Mouse (Mus musculus) spleen, adult 10 weeks (tissue): ENCODE results near the gene Klk8. TPM values are rescaled to one million over a fixed set of nuclear protein-coding genes. Genes with fewer than 3 reads are reported as not detected.

Source experiments
- polyA plus RNA-seq: library from polyadenylated mRNA; stranded (reverse); fragments of 350-450 nt; fragmentation: Illumina TruSeq; extraction: RNeasy Lipid Tissue Mini Kit (QIAGEN cat#74804); gene quantifications from one replicate; pipeline ENCODE4 v1.2.3, GENCODE M21; 2015; ENCODE audit warnings: low replicate concordance; ENCODE audit not compliant: insufficient read depth

Klk8 gene
- 18.2 TPM for polyA plus RNA-seq

GRCm38 (mm10) chr7:43797333-43797769, at the start of gene Klk8:
Klk8 (plus strand) TSS chr7:43797577.

DNA sequence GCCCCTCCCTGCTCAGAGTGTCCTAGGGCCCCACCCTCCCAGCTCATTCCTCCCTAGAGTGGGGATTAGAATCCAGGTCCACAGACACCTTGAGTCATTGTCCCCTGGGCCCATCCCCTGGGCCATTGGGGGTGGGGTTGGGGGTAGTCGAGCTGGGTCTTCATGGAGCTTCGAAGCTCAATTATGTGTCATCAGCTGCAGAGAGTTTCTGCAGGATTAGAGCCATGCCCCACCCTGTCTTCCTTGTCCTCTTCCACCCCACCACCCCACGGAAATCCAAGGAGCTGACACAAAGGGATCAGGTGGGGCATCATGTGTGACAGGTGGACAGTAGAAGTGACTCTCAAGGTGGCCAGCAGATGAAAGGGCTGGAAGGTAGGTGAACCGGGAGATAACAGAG, 28.8 kb upstream of the Klk8 start, which contains the start of gene Klk12:
Klk12 (plus strand) TSS at position 301 of the 400 bp plus-strand sequence.

GRCm38 (mm10) chr7:43774364-43774763, 23.0 kb upstream of the Klk8 start, which contains the start of gene Klk11:
Klk11 (plus strand) TSS chr7:43774604.

DNA sequence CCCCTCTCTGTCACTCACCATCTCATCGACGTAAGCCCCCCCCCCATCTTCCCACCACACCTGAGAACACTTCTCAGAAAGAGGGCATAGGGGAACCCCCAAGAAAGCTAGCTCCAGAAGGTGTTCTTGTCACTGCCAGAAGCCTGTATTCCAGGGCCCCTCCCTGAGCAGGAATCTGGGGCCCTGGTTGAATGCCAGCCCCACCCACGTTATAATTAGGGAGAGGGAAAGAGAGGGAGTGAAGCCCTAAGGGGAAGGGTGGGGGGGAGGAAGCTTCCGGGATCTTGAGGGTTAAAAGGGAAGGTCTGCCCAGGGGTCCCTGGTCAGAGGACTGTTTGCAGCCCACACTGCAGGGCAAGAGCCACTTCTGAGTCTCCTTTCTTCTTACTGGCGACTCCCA, 16.6 kb upstream of the Klk8 start, which contains the start of gene Klk10:
Klk10 (plus strand) TSS at position 290 of the 400 bp plus-strand sequence.

DNA sequence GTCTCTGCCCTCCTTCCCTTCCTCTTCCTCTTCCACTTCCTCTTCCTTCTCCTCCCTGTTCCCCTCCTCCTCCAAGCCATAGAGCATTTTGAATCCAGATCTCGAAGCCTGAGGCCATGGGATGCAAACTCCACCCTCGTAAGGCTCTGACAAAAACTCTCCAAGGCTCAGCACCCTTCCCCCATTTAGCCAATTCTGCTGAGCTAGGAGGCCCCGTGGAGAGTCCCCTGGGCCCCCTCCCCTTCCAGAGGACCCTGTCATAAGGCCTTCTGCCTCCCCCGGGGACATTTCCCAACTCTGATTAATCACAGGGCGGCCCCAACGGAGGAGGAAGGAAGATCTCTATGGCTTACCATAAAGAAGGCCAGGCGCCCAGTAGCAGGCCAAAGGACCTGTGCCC, 5.8 kb upstream of the Klk8 start, which contains the start of gene Klk9:
Klk9 (plus strand) TSS at position 301 of the 400 bp plus-strand sequence.

GRCm38 (mm10) chr7:43810994-43811393, 13.6 kb downstream of the Klk8 start, which contains the start of gene Klk7:
Klk7 (plus strand) TSS chr7:43811294.

GRCm38 (mm10) chr7:43824199-43824598, 26.8 kb downstream of the Klk8 start, which contains the start of gene Klk6:
Klk6 (plus strand) TSS chr7:43824499.

GRCm38 (mm10) chr7:43841701-43842100, 44.3 kb downstream of the Klk8 start, which contains the start of gene Klk5:
Klk5 (plus strand) TSS chr7:43841971.

Other genes starting within 250 kb of the Klk8 start
- 9.9 TPM for gene Zfp658, start 235.3 kb upstream of the Klk8 start, polyA plus RNA-seq
- 7.9 TPM for gene Zfp719, start 218.0 kb upstream of the Klk8 start, polyA plus RNA-seq
- 0.28 TPM for gene Zfp819, start 190.4 kb upstream of the Klk8 start, polyA plus RNA-seq
- gene Ceacam18, start 162.9 kb upstream of the Klk8 start, polyA plus RNA-seq = not detected
- gene Siglece, start 137.4 kb upstream of the Klk8 start, polyA plus RNA-seq = 26.2 TPM
- gene Ctu1, start 125.6 kb upstream of the Klk8 start, polyA plus RNA-seq = 5.7 TPM
- not detected for gene Klk14, start 107.2 kb upstream of the Klk8 start, polyA plus RNA-seq
- not detected for gene Klk13, start 85.0 kb upstream of the Klk8 start, polyA plus RNA-seq
- gene Klk12, start 28.7 kb upstream of the Klk8 start, polyA plus RNA-seq = not detected
- gene Klk11, start 23.0 kb upstream of the Klk8 start, polyA plus RNA-seq = not detected
- gene Klk10, start 16.5 kb upstream of the Klk8 start, polyA plus RNA-seq = not detected
- not detected for gene Klk9, start 5.7 kb upstream of the Klk8 start, polyA plus RNA-seq
- not detected for gene Klk7, start 13.7 kb downstream of the Klk8 start, polyA plus RNA-seq
- not detected for gene Klk6, start 26.9 kb downstream of the Klk8 start, polyA plus RNA-seq
- gene Klk5, start 44.4 kb downstream of the Klk8 start, polyA plus RNA-seq = not detected
- not detected for gene Klk4, start 83.6 kb downstream of the Klk8 start, polyA plus RNA-seq
- not detected for gene Klk15, start 136.2 kb downstream of the Klk8 start, polyA plus RNA-seq
- gene Klk1b8, start 153.1 kb downstream of the Klk8 start, polyA plus RNA-seq = not detected
- not detected for gene Klk1b1, start 169.2 kb downstream of the Klk8 start, polyA plus RNA-seq
- not detected for gene Klk1b9, start 178.5 kb downstream of the Klk8 start, polyA plus RNA-seq
- gene Klk1b11, start 198.3 kb downstream of the Klk8 start, polyA plus RNA-seq = not detected
- gene Klk1b26, start 214.6 kb downstream of the Klk8 start, polyA plus RNA-seq = not detected